Mouse (Mus musculus) hindbrain, embryonic 13.5 days (tissue): ENCODE data around the gene Ptprs. TPM values are rescaled to one million over a fixed set of nuclear protein-coding genes. Genes with fewer than 3 reads are reported as not detected.
A peak's percentile ranks its signal among the peaks of the same experiment; 100 is the strongest.

Experiments used
- ATAC-seq: fragments of 200-750 bp; cut with Nextera tagmentation; 2 replicates; pipeline ENCODE4 v1.8.0; 2017; ENCODE audit warnings: moderate TSS enrichment; ENCODE audit not compliant: low FRiP score
- H3K27ac ChIP-seq: fragments of 300-500 bp; sonication (generic); 2 replicates; pipeline ENCODE4 v1.5.1; 2015; ENCODE audit warnings: inconsistent platforms, mild to moderate bottlenecking, moderate library complexity
- H3K27me3 ChIP-seq: fragments of 300-500 bp; sonication (generic); 2 replicates; pipeline ENCODE4 v1.6.1; 2015; ENCODE audit warnings: mild to moderate bottlenecking, inconsistent platforms
- H3K36me3 ChIP-seq: fragments of 300-500 bp; sonication (generic); 2 replicates; pipeline ENCODE4 v1.6.1; 2015; ENCODE audit warnings: mild to moderate bottlenecking, inconsistent platforms
- H3K4me1 ChIP-seq: fragments of 300-500 bp; sonication (generic); replicated peaks from 2 replicates; pipeline ENCODE4 v1.6.1; 2015; ENCODE audit warnings: inconsistent platforms
- H3K4me2 ChIP-seq: fragments of 300-500 bp; sonication (generic); 2 replicates; pipeline ENCODE4 v1.6.1; 2015; ENCODE audit warnings: inconsistent platforms, mild to moderate bottlenecking, moderate library complexity
- H3K4me3 ChIP-seq: fragments of 300-500 bp; sonication (generic); 2 replicates; pipeline ENCODE4 v1.5.1; 2015; ENCODE audit warnings: mild to moderate bottlenecking, inconsistent platforms
- H3K9ac ChIP-seq: fragments of 300-500 bp; sonication (generic); 2 replicates; pipeline ENCODE4 v1.6.1; 2015; ENCODE audit warnings: mild to moderate bottlenecking, inconsistent platforms
- H3K9me3 ChIP-seq: fragments of 300-500 bp; sonication (generic); 2 replicates; pipeline ENCODE4 v1.6.1; 2016; ENCODE audit warnings: inconsistent platforms
- WGBS: fragments of 180-500 bp; shearing (Covaris S2); methylation state at CpG from one replicate; pipeline ENCODE4 v1.1.7; 2015; 5-methylcytosine and 5-hydroxymethylcytosine counted together
- polyA plus RNA-seq: library from polyadenylated mRNA; unstranded; fragments of >200 nt; fragmentation: Nextera tagmentation; extraction: Ambion mirVana; gene quantifications from 2 replicates; pipeline ENCODE4 v1.2.1, GENCODE M21; 2015

The Ptprs gene
- polyA plus RNA-seq, 1 experiment from 2014 or later, result 273 TPM

- Histone ChIP-seq H3K4me3 (no peak overlapping the region), H3K9me3 (no peaks in the 10 kb centered on the region), H3K9ac (peak overlapping the region; percentile 73), H3K27ac (peak overlapping the region; percentile 91), H3K4me1 (peaks cover 99% of the 10 kb centered on the region), H3K36me3 (peaks cover 4% of the 10 kb centered on the region; the same call in 1 of the 2 replicates), H3K27me3 (no peaks in the 10 kb centered on the region), H3K4me2 (peak overlapping the region; percentile 74)
- no peak for ATAC-seq
- 40% methylated on average over 1 of the region's 1 CpGs for WGBS
Measured at GRCm38 (mm10) chr17:56463500-56463899, 12.8 kb downstream of the Ptprs start.

- Histone ChIP-seq H3K27ac (peak overlapping the region; percentile 91), H3K36me3 (peaks cover 6% of the 10 kb centered on the region), H3K4me1 (peaks cover 99% of the 10 kb centered on the region), H3K9me3 (no peaks in the 10 kb centered on the region), H3K27me3 (no peaks in the 10 kb centered on the region), H3K4me2 (peak overlapping the region; percentile 74), H3K4me3 (peak overlapping the region; percentile 51), H3K9ac (peak overlapping the region; percentile 73)
- 5% methylated on average over 17 of the region's 17 CpGs for WGBS
- peak; percentile 0; the same call in 1 of the 2 replicates for ATAC-seq
Measured at GRCm38 (mm10) chr17:56462835-56463455, 13.3 kb downstream of the Ptprs start.

- peak overlapping the region; percentile 51 for H3K4me3 ChIP-seq
- H3K9me3 ChIP-seq, result no peaks in the 10 kb centered on the region
- WGBS, result under 1% methylated on average over 77 of the region's 77 CpGs
- H3K27ac ChIP-seq, result peak overlapping the region; percentile 91
- H3K4me1 ChIP-seq, result peaks cover 90% of the 10 kb centered on the region
- peak overlapping the region; percentile 73 for H3K9ac ChIP-seq
- H3K36me3 ChIP-seq, result peaks cover 13% of the 10 kb centered on the region
- peak; percentile 93 for ATAC-seq
- peak overlapping the region; percentile 74 for H3K4me2 ChIP-seq
- no peaks in the 10 kb centered on the region for H3K27me3 ChIP-seq
Measured at GRCm38 (mm10) chr17:56461771-56462743, 14.2 kb downstream of the Ptprs start.

GRCm38 (mm10) chr17:56460876-56461275 is 15.4 kb downstream of the Ptprs start:
- Histone ChIP-seq H3K9me3 (no peaks in the 10 kb centered on the region), H3K4me1 (peaks cover 81% of the 10 kb centered on the region), H3K9ac (peak overlapping the region; percentile 73), H3K27ac (0 out of 2 replicates have a peak overlapping the region, but pooled peaks have one; percentile 10), H3K36me3 (peaks cover 24% of the 10 kb centered on the region), H3K27me3 (no peaks in the 10 kb centered on the region), H3K4me3 (peak overlapping the region; percentile 51), H3K4me2 (peak overlapping the region; percentile 74)
- WGBS, result 23% methylated on average over 6 of the region's 6 CpGs
- ATAC-seq, result no peak

- no peaks in the 10 kb centered on the region for H3K27me3 ChIP-seq
- peaks cover 59% of the 10 kb centered on the region for H3K36me3 ChIP-seq
- no peak overlapping the region for H3K4me3 ChIP-seq
- no peak for ATAC-seq
- peaks cover 54% of the 10 kb centered on the region for H3K4me1 ChIP-seq
- 97% methylated on average over 1 of the region's 1 CpGs for WGBS
- H3K4me2 ChIP-seq, result no peak overlapping the region
- H3K27ac ChIP-seq, result no peak overlapping the region
- H3K9ac ChIP-seq, result no peak overlapping the region
- no peaks in the 10 kb centered on the region for H3K9me3 ChIP-seq
Measured at GRCm38 (mm10) chr17:56457442-56457841, 18.8 kb downstream of the Ptprs start.

GRCm38 (mm10) chr17:56456353-56456752 is 19.9 kb downstream of the Ptprs start:
- Histone ChIP-seq H3K9me3 (no peaks in the 10 kb centered on the region), H3K36me3 (peaks cover 70% of the 10 kb centered on the region), H3K4me1 (peaks cover 44% of the 10 kb centered on the region), H3K27ac (0 out of 2 replicates have a peak overlapping the region, but pooled peaks have one; percentile 3), H3K4me3 (no peak overlapping the region), H3K9ac (no peak overlapping the region), H3K27me3 (no peaks in the 10 kb centered on the region), H3K4me2 (no peak overlapping the region)
- WGBS, result 86% methylated on average over 5 of the region's 5 CpGs
- ATAC-seq, result no peak

- no peak overlapping the region for H3K4me2 ChIP-seq
- peak overlapping the region; percentile 30; the same call in 1 of the 2 replicates for H3K27ac ChIP-seq
- 55% methylated on average over 4 of the region's 4 CpGs for WGBS
- no peak overlapping the region for H3K4me3 ChIP-seq
- no peaks in the 10 kb centered on the region for H3K9me3 ChIP-seq
- H3K4me1 ChIP-seq, result peaks cover 17% of the 10 kb centered on the region
- no peaks in the 10 kb centered on the region for H3K27me3 ChIP-seq
- ATAC-seq, result no peak
- peaks cover 96% of the 10 kb centered on the region for H3K36me3 ChIP-seq
- H3K9ac ChIP-seq, result no peak overlapping the region
Measured at GRCm38 (mm10) chr17:56453689-56454088, 22.6 kb downstream of the Ptprs start.

- WGBS, result 62% methylated on average over 4 of the region's 4 CpGs
- no peaks in the 10 kb centered on the region for H3K9me3 ChIP-seq
- H3K27ac ChIP-seq, result peak overlapping the region; percentile 40; the same call in 1 of the 2 replicates
- H3K9ac ChIP-seq, result no peak overlapping the region
- H3K27me3 ChIP-seq, result no peaks in the 10 kb centered on the region
- no peak overlapping the region for H3K4me2 ChIP-seq
- peaks cover 13% of the 10 kb centered on the region for H3K4me1 ChIP-seq
- H3K36me3 ChIP-seq, result peaks cover 98% of the 10 kb centered on the region
- ATAC-seq, result no peak
- no peak overlapping the region for H3K4me3 ChIP-seq
Measured at GRCm38 (mm10) chr17:56453251-56453650, 23.0 kb downstream of the Ptprs start.

GRCm38 (mm10) chr17:56447716-56448115 is 28.6 kb downstream of the Ptprs start:
- H3K4me1 ChIP-seq, result peaks cover 29% of the 10 kb centered on the region
- H3K9ac ChIP-seq, result peak overlapping the region; percentile 46; the same call in 1 of the 2 replicates
- WGBS, result 89% methylated on average over 2 of the region's 2 CpGs
- no peak overlapping the region for H3K4me2 ChIP-seq
- no peak overlapping the region for H3K4me3 ChIP-seq
- no peak for ATAC-seq
- H3K36me3 ChIP-seq, result peaks cover 88% of the 10 kb centered on the region
- peak overlapping the region; percentile 23; the same call in 1 of the 2 replicates for H3K27ac ChIP-seq
- H3K9me3 ChIP-seq, result no peaks in the 10 kb centered on the region
- H3K27me3 ChIP-seq, result no peaks in the 10 kb centered on the region

GRCm38 (mm10) chr17:56445397-56445796 is 30.9 kb downstream of the Ptprs start:
- Histone ChIP-seq H3K9me3 (no peaks in the 10 kb centered on the region), H3K27me3 (no peaks in the 10 kb centered on the region), H3K4me3 (no peak overlapping the region), H3K36me3 (peaks cover 83% of the 10 kb centered on the region), H3K27ac (0 out of 2 replicates have a peak overlapping the region, but pooled peaks have one; percentile 49), H3K4me2 (no peak overlapping the region), H3K9ac (no peak overlapping the region), H3K4me1 (peaks cover 50% of the 10 kb centered on the region)
- WGBS, result 39% methylated on average over 14 of the region's 14 CpGs
- ATAC-seq, result 0 out of 2 replicates have a peak, but pooled peaks have one; percentile 9

GRCm38 (mm10) chr17:56444771-56445170 is 31.5 kb downstream of the Ptprs start:
- H3K9ac ChIP-seq, result no peak overlapping the region
- no peak overlapping the region for H3K4me3 ChIP-seq
- no peaks in the 10 kb centered on the region for H3K27me3 ChIP-seq
- peaks cover 56% of the 10 kb centered on the region for H3K4me1 ChIP-seq
- WGBS, result 93% methylated on average over 3 of the region's 3 CpGs
- no peaks in the 10 kb centered on the region for H3K9me3 ChIP-seq
- H3K4me2 ChIP-seq, result no peak overlapping the region
- ATAC-seq, result no peak
- peak overlapping the region; percentile 3; the same call in 1 of the 2 replicates for H3K27ac ChIP-seq
- H3K36me3 ChIP-seq, result peaks cover 79% of the 10 kb centered on the region

- Histone ChIP-seq H3K4me3 (no peak overlapping the region), H3K4me1 (peaks cover 62% of the 10 kb centered on the region), H3K9ac (peak overlapping the region; percentile 29; the same call in 1 of the 2 replicates), H3K27ac (no peak overlapping the region; the same call in 1 of the 2 replicates), H3K27me3 (no peaks in the 10 kb centered on the region), H3K4me2 (no peak overlapping the region), H3K36me3 (peaks cover 71% of the 10 kb centered on the region), H3K9me3 (no peaks in the 10 kb centered on the region)
- ATAC-seq, result no peak
- WGBS, result 89% methylated on average over 5 of the region's 5 CpGs
Measured at GRCm38 (mm10) chr17:56443341-56443795, 32.9 kb downstream of the Ptprs start.
